Mouse (Mus musculus) adrenal gland, postnatal 4 days (tissue): ENCODE measurements around the gene Ptpa. TPM values are rescaled to one million over a fixed set of nuclear protein-coding genes. Genes with fewer than 3 reads are reported as not detected.

Source experiments
- DNase-seq, 2 experiments: peaks; one replicate each; pipeline ENCODE4 v3.0.0; 2021 to 2022; ENCODE audit warnings: low spot score in 2 of 2, mixed read lengths in 2 of 2
- total RNA-seq, 2 experiments: library from RNA; stranded (reverse); gene quantifications; 2 replicates each; pipeline ENCODE4 v1.2.3; 2021

Ptpa gene
- total RNA-seq, 2 experiments from 2014 or later, result 165 to 169 TPM

GRCm38 (mm10) chr2:30459241-30459640 lies 43.4 kb downstream of the Ptpa start:
- DNase-seq, result no peak

DNA sequence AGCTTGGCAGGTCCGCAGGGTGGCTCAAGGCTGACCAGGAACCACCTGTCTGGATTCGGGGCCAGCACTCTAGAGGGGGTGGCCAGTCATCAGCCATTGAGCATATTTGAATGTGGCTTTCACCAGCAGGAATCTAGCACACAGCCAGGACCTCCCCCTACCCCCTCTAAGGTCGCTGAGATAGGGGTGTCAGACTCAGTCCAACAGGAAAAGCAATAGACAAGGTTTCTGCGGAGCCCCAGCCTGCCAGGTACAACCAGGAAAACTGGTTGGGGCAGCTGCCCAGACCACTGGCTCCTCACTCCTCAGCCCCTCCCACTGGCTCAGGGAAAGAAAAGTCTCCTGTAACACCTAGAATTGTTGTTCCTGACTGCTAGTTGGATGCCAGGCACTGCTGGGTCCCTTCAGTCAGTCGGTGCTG lies 47.5 kb downstream of the Ptpa start:
- no peak for DNase-seq

DNA sequence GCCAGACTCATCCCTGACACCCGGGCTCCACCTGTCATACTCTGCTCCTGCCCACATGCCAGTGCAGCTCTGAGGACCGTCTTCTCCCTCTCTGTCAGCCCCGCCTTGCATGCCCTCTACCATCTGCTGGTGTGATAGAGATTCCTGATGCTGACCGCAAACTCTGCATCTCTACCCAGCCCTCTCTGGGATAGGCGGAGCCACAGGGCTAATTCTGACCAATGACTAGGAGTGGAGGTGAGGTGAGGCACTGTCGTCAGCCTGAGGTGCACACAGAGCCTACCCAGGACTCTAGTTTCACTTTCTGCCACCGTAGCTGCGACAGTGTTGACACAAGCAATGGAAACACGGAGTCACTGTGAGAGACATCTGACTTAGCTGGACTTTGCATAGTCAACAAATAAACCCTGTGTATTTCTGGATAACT lies 48.1 kb downstream of the Ptpa start:
- peak in 1 of 2 experiments; percentile 40 for DNase-seq

DNA sequence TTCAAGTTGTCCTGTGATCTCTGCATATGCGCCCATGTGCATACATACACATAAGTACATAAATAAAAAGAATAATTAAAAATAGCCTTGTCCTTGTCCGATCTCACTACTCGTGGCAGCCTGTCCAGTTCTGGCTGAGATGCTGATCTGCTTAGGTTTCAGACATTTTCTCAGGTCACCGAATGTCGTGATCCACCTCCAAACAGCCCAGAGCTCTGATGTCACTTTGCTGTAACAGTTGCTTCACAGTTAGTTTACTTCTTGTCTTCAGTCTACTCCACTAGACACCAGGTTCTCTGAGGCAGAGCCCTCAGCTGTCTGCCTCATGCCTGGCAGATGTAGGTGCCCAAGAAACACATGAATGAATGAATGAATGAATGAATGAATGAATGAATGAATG lies 48.6 kb downstream of the Ptpa start:
- DNase-seq, result no peak

DNA sequence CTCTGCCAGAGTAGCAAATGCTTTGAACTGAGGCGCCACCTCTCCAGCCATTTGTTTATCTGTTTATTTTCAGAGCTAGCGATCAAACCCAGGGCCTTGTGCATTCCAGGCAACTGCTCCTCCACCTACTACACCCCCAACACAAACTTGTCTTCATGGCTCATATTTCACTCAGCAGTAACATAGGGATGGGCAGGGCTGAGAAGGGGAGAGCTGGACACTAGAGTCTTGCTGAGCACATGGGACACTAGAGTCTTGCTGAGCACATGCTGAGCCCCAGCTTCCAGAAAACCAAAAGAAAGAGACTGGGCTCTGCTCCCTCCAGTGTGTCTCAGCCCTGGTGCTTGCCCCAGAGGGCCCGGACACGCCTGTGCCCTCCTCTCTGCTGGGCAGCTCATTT lies 50.9 kb downstream of the Ptpa start:
- DNase-seq, result no peak

GRCm38 (mm10) chr2:30469009-30469408 lies 53.2 kb downstream of the Ptpa start:
- DNase-seq, result no peak

DNA sequence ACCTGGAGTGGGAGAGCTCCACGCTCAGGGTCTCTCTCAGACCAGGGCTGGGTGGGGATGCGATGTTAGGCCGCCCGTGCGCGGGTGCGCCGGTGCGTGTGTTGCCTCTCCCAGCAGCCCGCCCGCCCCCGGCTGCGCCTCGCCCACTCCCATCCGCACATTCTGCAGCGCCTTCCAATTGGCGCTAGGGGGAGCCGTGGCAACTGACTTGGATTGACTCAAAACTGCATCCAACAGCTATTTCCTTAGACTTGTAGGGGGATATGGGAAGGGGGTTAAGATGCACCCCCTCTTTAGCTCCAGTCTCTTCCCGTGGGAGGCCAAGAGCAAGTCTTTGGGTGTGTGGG lies 53.9 kb downstream of the Ptpa start:
- DNase-seq, result peak; percentile 56 to 64

GRCm38 (mm10) chr2:30470143-30470946 lies 54.5 kb downstream of the Ptpa start:
- DNase-seq, result peak in 1 of 2 experiments; percentile 31

GRCm38 (mm10) chr2:30471051-30471450 lies 55.2 kb downstream of the Ptpa start:
- no peak for DNase-seq

DNA sequence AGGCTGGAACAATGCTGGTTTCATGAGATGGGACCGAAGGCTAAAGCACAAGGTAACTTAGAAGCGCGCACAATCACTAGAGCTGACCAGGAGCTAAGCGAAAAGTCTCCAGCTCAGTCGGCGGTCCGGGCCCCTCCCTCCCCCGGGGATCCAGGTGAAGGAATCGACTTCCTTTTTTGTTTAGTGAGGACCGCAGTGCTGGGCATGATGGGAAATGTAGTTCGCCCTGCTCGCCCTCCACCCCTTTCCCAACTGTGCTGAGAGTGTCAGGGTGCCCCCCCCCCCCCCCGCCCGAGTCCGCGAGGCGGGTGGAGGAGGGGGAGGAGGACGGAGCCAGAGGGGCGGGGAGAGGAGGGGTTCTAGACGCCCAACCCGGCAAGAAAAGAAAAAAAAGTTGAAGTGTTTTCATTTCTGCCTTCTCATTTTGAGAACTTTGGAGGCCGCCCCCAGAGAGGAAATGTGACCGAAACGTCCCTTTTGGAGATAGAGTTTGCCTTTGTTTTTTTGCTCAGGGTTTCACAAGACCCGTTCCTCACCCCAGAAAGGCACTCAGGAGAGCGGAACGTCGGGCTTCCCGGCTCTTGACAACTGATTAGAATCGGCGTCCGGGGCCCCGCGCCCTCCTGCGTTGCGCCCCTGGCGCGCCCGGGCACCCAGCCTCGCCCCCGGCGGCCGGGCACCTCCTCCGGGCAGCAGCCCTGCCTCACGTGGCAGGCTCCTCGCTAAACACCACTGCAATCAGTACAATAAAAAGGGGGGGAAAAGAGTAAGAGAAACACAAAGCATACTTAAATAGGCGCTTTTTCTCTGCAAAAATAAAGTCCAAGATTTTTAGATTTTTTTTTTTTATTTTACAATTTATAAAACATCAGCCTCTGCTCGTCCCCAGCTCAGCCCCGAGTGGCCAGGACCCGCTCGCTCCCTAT lies 56.2 kb downstream of the Ptpa start:
- peak; percentile 33 to 64 for DNase-seq

DNA sequence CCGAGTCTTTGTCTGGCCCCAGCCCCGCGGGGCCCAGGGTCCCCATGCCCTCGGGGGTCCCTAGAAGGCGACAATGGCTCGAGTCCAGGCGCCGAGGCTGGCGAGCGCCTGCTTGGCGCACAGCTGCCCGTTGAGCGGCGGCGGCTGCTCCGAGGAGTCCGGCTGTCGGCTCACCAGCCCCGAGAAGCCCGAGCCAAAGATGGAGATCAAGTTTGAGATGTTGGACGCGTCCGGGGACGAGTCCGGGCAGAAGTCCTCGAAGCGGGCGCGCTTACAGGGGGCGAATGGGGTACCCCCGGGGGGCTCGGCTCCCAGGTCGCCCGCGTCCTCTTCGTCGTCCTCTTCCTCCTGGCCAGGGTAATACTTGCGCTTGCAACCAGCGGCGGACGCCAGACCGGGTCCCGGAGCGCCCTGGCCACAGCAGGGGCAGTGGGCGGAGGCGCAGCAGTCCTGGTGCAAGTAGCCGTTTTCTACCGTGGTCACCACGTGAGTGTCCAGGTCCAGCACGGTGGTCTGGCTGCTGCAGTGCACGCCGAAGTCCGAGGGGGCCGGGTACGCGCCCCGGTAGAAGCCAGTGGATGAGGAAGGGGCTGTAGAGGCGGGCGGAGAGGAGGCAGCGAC lies 57.0 kb downstream of the Ptpa start:
- peak in 1 of 2 experiments; percentile 26 for DNase-seq

GRCm38 (mm10) chr2:30473431-30474031 lies 57.7 kb downstream of the Ptpa start:
- DNase-seq, result peak; percentile 37 to 43

- peak; percentile 88 to 91 for DNase-seq
Observed at GRCm38 (mm10) chr2:30474039-30474438, 58.2 kb downstream of the Ptpa start, which contains the start of gene Ier5l. Gene Ier5l, minus strand, starts transcription at chr2:30474219.

DNA sequence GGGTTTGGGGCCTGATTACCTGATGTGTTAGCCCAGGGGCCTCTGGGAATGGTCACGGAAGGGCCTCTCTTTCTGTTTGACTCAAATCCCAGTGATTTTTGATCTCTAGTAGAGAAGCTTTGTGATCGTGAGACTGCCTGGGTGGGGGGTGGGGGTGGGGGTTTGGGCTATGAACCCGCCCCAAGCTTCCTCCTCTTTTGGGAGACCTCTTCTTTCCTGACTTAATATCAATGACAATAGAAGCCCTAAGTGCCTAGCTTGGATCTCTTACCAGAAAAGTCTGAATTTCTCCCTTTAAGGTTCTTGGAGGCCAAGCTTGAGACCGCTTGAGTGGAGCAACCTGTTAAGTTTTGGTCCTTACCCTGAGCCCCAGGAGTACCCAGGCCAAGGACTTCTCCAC lies 58.9 kb downstream of the Ptpa start:
- DNase-seq, result no peak

DNA sequence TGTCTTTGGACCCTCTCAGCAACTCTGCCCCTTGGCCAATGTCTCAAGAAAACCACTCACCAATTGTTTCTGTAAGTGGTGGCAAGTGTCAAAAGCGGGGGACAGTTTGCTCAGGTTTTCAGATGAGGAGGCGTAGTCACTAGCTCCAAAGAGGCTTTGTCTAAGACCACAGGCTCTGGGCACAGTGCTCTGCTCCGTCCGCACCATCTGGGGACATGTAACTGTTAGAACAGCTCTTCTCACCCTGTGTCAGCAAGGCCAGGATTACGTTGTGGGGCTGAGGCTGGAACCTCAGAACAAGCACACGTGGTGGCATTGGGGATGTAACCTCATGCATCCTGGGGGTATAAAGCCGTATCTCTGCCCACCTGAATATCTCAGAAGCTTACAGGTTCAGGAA lies 59.6 kb downstream of the Ptpa start:
- no peak for DNase-seq

DNA sequence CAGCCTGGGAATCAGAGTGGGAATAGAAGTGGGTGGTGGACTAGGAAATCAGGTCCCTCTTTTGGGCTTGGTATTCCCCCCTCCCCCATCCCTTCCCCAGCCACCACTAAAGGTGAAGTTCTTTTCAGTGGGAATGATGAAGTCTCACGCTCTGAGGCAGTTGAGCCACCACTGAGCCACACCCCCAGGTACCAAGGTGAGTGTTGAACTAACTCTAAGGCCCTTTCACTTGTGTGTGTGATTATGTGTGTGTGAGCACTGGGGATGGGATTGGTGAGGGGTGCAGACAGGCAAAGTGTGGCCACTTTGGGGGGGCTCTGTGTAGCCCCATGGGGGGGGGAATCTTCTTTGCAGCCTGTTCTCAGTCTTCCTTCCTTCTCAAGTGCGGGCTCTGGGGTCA lies 60.4 kb downstream of the Ptpa start:
- no peak for DNase-seq

GRCm38 (mm10) chr2:30478526-30478925 lies 62.7 kb downstream of the Ptpa start:
- DNase-seq, result no peak

DNA sequence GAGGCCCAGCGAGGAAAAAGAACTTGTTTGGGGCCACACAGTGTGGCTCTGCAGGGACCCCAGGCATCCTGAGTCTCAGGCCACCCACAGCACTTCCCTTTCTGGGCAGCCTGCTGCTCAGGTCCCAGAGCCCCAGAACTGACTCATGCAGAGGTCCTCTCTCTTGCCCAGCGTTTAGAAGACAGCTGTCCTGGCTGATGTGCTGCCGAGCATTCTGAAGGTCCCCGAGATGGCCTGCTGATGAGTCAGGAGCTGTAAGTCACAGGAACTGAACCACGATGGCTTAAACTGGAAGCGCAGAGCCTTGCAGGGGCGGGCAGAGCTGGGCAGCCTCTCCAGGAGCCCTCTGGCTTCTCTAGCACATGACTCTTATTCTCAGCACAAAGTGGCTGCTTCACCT lies 71.8 kb downstream of the Ptpa start:
- DNase-seq, result no peak

GRCm38 (mm10) chr2:30490384-30490783 lies 74.5 kb downstream of the Ptpa start:
- DNase-seq, result no peak

DNA sequence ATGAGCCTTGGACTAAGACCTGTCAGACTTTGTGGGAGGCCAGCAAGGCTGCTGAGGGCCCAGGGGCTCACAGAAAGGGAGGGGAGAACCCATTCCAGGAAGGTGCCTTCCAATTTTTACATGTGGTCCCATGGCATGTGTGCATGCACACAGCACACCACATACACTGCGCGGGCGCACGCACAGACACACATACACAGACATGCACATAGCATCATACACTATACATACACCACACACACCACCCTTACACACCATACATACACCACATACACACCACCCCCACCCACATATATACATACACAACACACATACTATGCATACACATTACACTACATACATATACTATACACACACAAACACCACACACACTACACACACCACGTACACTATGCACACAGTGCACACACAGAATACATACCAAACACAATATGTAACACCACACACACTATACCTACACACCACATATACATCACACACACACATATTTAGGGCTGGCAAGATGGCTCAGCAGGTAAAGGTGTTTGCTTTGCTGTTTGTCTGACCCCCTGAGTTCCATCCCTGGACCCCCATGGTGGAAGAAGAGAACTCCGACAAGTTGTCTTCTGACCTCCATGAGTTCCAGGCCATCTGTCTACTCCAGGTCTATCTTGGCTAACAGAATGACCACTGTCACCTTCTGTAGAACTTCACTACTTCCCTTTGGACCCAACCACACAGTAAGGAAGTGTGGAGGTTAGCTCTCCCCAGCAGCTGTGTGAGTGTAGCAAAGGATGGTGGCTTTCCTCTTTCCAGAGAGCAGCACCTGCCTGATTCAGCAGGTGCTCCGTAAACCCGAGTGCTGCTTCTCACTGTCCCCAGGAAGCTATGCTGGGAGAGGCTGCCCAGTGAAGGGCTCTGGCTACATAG lies 79.4 kb downstream of the Ptpa start:
- no peak for DNase-seq
